Comparison of ENCODE assay signal across 26 mouse cellular contexts in the genomic region with DNA sequence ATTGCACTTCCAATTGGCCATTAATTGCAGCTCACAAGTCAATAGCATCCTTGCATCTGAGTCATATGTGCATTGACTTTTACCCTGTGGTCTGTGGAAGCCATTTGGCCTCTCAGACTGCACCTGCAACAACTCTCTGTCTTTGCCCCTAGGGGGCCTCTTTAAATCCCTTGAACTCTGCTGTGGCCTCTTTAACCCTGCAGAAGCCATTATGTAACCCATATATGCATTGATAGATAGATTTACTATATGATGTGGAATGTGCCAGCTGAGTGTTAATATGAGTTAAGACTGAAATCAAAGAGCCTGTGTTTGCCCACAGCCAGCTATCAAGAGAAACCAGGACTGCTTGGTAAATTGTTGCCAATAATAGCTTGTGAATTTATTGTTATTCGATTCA. TPM values are rescaled to one million over a fixed set of nuclear protein-coding genes. Genes with fewer than 3 reads are reported as not detected.
"Had no signal": no experiment of that assay in that cellular context is flagged by ENCODE, and none has a peak within 500 bp of the region (broad histone marks: within the 10 kb centered on the region; RNA-seq: fewer than 3 reads in every experiment).

No protein-coding gene starts in this region.

- H3K36me3 ChIP-seq: heart, embryonic 10.5 days; heart, embryonic 12.5 days; hindbrain, embryonic 13.5 days; hindbrain, embryonic 15.5 days; kidney, embryonic 15.5 days; limb, embryonic 13.5 days; limb, embryonic 15.5 days; liver, embryonic 12.5 days had no signal

- H3K4me1 ChIP-seq: heart, embryonic 12.5 days; hindbrain, embryonic 15.5 days; kidney, embryonic 15.5 days; liver, embryonic 12.5 days had no signal

- H3K4me2 ChIP-seq: heart, embryonic 12.5 days; hindbrain, embryonic 13.5 days; hindbrain, embryonic 15.5 days; kidney, embryonic 15.5 days; limb, embryonic 13.5 days; limb, embryonic 15.5 days; liver, embryonic 12.5 days had no signal

- DNase-seq: gastrocnemius, adult 2 months; gastrocnemius, postnatal 10 days; gastrocnemius, postnatal 25 days; heart, adult 18-20 months; heart, postnatal 14 days; heart, postnatal 36 days; kidney, adult 11 months; kidney, adult 2 months; kidney, adult 9 months; kidney, postnatal 14 days; kidney, postnatal 36 days; layer of hippocampus, adult 9-11 months; layer of hippocampus, postnatal 36 days had no signal

- H3K4me3 ChIP-seq: gastrocnemius, adult 2 months; heart, embryonic 10.5 days; heart, embryonic 12.5 days; hindbrain, embryonic 13.5 days; hindbrain, embryonic 15.5 days; kidney, embryonic 15.5 days; limb, embryonic 13.5 days; limb, embryonic 15.5 days; liver, embryonic 12.5 days had no signal

- H3K27ac ChIP-seq: gastrocnemius, adult 2 months; heart, embryonic 10.5 days; hindbrain, embryonic 13.5 days; hindbrain, embryonic 15.5 days; hindbrain, postnatal 0 days; kidney, embryonic 15.5 days; kidney, postnatal 0 days; limb, embryonic 13.5 days; limb, embryonic 15.5 days; liver, embryonic 12.5 days had no signal

- H3K9me3 ChIP-seq: heart, embryonic 10.5 days; heart, embryonic 12.5 days; hindbrain, embryonic 13.5 days; hindbrain, embryonic 15.5 days; kidney, embryonic 15.5 days; limb, embryonic 13.5 days; limb, embryonic 15.5 days; liver, embryonic 12.5 days had no signal

- H3K27me3 ChIP-seq: hindbrain, embryonic 13.5 days; hindbrain, embryonic 15.5 days; limb, embryonic 15.5 days had no signal

- H3K9ac ChIP-seq: heart, embryonic 12.5 days; hindbrain, embryonic 13.5 days; hindbrain, embryonic 15.5 days; kidney, embryonic 15.5 days; limb, embryonic 13.5 days; limb, embryonic 15.5 days; liver, embryonic 12.5 days had no signal

- ATAC-seq: intestine, embryonic 16.5 days; liver, embryonic 12.5 days had no signal

RNA-seq across cellular contexts. Expression of a gene that starts 44.3 kb away (rescaled TPM):
- total RNA-seq: granulocyte monocyte progenitor cell, adult 5-6 weeks; hematopoietic stem cell, adult 5-6 weeks had no signal
